Mouse (Mus musculus) neural tube, embryonic 11.5 days (tissue): ENCODE results near the gene Asb1. TPM values are rescaled to one million over a fixed set of nuclear protein-coding genes. Genes with fewer than 3 reads are reported as not detected.

Source experiments
- ATAC-seq: fragments of 200-750 bp; cut with Nextera tagmentation; 2 replicates; pipeline ENCODE4 v1.8.0; 2017; ENCODE audit warnings: moderate number of reproducible peaks, mild to moderate bottlenecking, moderate TSS enrichment, moderate library complexity; ENCODE audit not compliant: insufficient read depth, low FRiP score, low TSS enrichment
- DNase-seq: peaks from one replicate; pipeline ENCODE4 v3.0.0-alpha.2; 2015; ENCODE audit warnings: low spot score
- H3K27ac ChIP-seq: fragments of 300-500 bp; sonication (generic); 2 replicates; pipeline ENCODE4 v1.5.1; 2014; ENCODE audit warnings: low read depth, mild to moderate bottlenecking, low read length
- H3K27me3 ChIP-seq: fragments of 300-500 bp; sonication (generic); 2 replicates; pipeline ENCODE4 v1.6.1; 2014; ENCODE audit warnings: mild to moderate bottlenecking, low read length, mixed read lengths; ENCODE audit not compliant: control insufficient read depth, insufficient read depth
- H3K36me3 ChIP-seq: fragments of 300-500 bp; sonication (generic); 2 replicates; pipeline ENCODE4 v1.6.1; 2014; ENCODE audit warnings: mild to moderate bottlenecking, low read length, moderate library complexity, mixed read lengths; ENCODE audit not compliant: control insufficient read depth, insufficient read depth
- H3K4me1 ChIP-seq: fragments of 300-500 bp; sonication (generic); 2 replicates; pipeline ENCODE4 v1.6.1; 2014; ENCODE audit warnings: low read length, mixed read lengths; ENCODE audit not compliant: control insufficient read depth, insufficient read depth
- H3K4me2 ChIP-seq: fragments of 300-500 bp; sonication (generic); 2 replicates; pipeline ENCODE4 v1.6.1; 2014; ENCODE audit warnings: low read depth, mild to moderate bottlenecking, moderate library complexity
- H3K4me3 ChIP-seq: fragments of 300-500 bp; sonication (generic); 2 replicates; pipeline ENCODE4 v1.5.1; 2014; ENCODE audit warnings: low read depth, low read length
- H3K9ac ChIP-seq: fragments of 300-500 bp; sonication (generic); 2 replicates; pipeline ENCODE4 v1.6.1; 2014; ENCODE audit warnings: mild to moderate bottlenecking, low read length
- H3K9me3 ChIP-seq: fragments of 300-500 bp; sonication (generic); 2 replicates; pipeline ENCODE4 v1.6.1; 2016; ENCODE audit warnings: low read length; ENCODE audit not compliant: control insufficient read depth
- WGBS: fragments of 180-500 bp; shearing (Covaris S2); extraction: QIAGEN DNeasy Blood & Tissue Kit; methylation state at CpG from one replicate; pipeline ENCODE4 v1.1.7; 2014; 5-methylcytosine and 5-hydroxymethylcytosine counted together
- polyA plus RNA-seq: library from polyadenylated mRNA; unstranded; fragments of >200 nt; fragmentation: Nextera tagmentation; extraction: Ambion mirVana; gene quantifications from 2 replicates; pipeline ENCODE4 v1.2.1, GENCODE M21; 2014

Gene Asb1
- polyA plus RNA-seq, 1 experiment from 2014 or later: 16.7 TPM

- H3K27ac ChIP-seq: no peak overlapping the region
- WGBS: 87% methylated on average over 6 of the region's 6 CpGs
- no peaks in the 10 kb centered on the region for H3K27me3 ChIP-seq
- H3K4me3 ChIP-seq: no peak overlapping the region
- ATAC-seq (no peak), DNase-seq (no peak)
- H3K4me2 ChIP-seq: no peak overlapping the region
- no peaks in the 10 kb centered on the region for H3K36me3 ChIP-seq
- H3K9ac ChIP-seq: no peak overlapping the region
- no peaks in the 10 kb centered on the region for H3K9me3 ChIP-seq
- H3K4me1 ChIP-seq: no peaks in the 10 kb centered on the region
Observed at GRCm38 (mm10) chr1:91561226-91561625, 20.9 kb downstream of the Asb1 start.

GRCm38 (mm10) chr1:91562977-91563590, 22.7 kb downstream of the Asb1 start:
- ATAC-seq: no peak
- Histone ChIP-seq H3K4me3 (no peak overlapping the region), H3K9me3 (no peaks in the 10 kb centered on the region), H3K27ac (no peak overlapping the region), H3K4me2 (no peak overlapping the region), H3K4me1 (no peaks in the 10 kb centered on the region), H3K27me3 (no peaks in the 10 kb centered on the region), H3K36me3 (no peaks in the 10 kb centered on the region), H3K9ac (no peak overlapping the region)
- DNase-seq: no peak
- WGBS: 88% methylated on average over 4 of the region's 4 CpGs

- Histone ChIP-seq H3K4me3 (no peak overlapping the region), H3K36me3 (no peaks in the 10 kb centered on the region), H3K9ac (no peak overlapping the region), H3K27ac (no peak overlapping the region), H3K27me3 (no peaks in the 10 kb centered on the region), H3K4me2 (no peak overlapping the region), H3K4me1 (no peaks in the 10 kb centered on the region), H3K9me3 (no peaks in the 10 kb centered on the region)
- ATAC-seq (no peak), DNase-seq (no peak)
- WGBS: 79% methylated on average over 3 of the region's 3 CpGs
Observed at GRCm38 (mm10) chr1:91564004-91564403, 23.7 kb downstream of the Asb1 start.

GRCm38 (mm10) chr1:91564598-91564997, 24.3 kb downstream of the Asb1 start:
- no peaks in the 10 kb centered on the region for H3K9me3 ChIP-seq
- no peak for DNase-seq
- H3K4me2 ChIP-seq: no peak overlapping the region
- no peak overlapping the region for H3K4me3 ChIP-seq
- no peak overlapping the region for H3K9ac ChIP-seq
- 61% methylated on average over 6 of the region's 6 CpGs for WGBS
- no peaks in the 10 kb centered on the region for H3K27me3 ChIP-seq
- H3K36me3 ChIP-seq: no peaks in the 10 kb centered on the region
- no peaks in the 10 kb centered on the region for H3K4me1 ChIP-seq
- ATAC-seq: no peak
- H3K27ac ChIP-seq: no peak overlapping the region

GRCm38 (mm10) chr1:91567269-91567668, 26.9 kb downstream of the Asb1 start:
- Histone ChIP-seq H3K4me3 (no peak overlapping the region), H3K9me3 (no peaks in the 10 kb centered on the region), H3K27ac (no peak overlapping the region), H3K27me3 (no peaks in the 10 kb centered on the region), H3K4me1 (no peaks in the 10 kb centered on the region), H3K4me2 (no peak overlapping the region), H3K9ac (no peak overlapping the region), H3K36me3 (no peaks in the 10 kb centered on the region)
- WGBS: 86% methylated on average over 2 of the region's 2 CpGs
- DNase-seq (no peak), ATAC-seq (no peak)

GRCm38 (mm10) chr1:91572458-91572857, 32.1 kb downstream of the Asb1 start:
- Histone ChIP-seq H3K4me2 (no peak overlapping the region), H3K9me3 (no peaks in the 10 kb centered on the region)
- WGBS: 83% methylated on average over 10 of the region's 10 CpGs

GRCm38 (mm10) chr1:91574208-91574607, 33.9 kb downstream of the Asb1 start:
- Histone ChIP-seq H3K4me3 (no peak overlapping the region), H3K27me3 (no peaks in the 10 kb centered on the region), H3K4me1 (no peaks in the 10 kb centered on the region), H3K36me3 (no peaks in the 10 kb centered on the region), H3K4me2 (no peak overlapping the region), H3K27ac (no peak overlapping the region), H3K9me3 (no peaks in the 10 kb centered on the region), H3K9ac (no peak overlapping the region)
- DNase-seq: peak; percentile 29
- ATAC-seq: no peak
- WGBS: 74% methylated on average over 3 of the region's 3 CpGs

More at GRCm38 (mm10) chr1:91572458-91572857, 32.1 kb downstream of the Asb1 start:
- DNase-seq: no peak
- no peaks in the 10 kb centered on the region for H3K4me1 ChIP-seq
- H3K4me3 ChIP-seq: no peak overlapping the region
- H3K27me3 ChIP-seq: no peaks in the 10 kb centered on the region
- no peak overlapping the region for H3K27ac ChIP-seq
- no peak overlapping the region for H3K9ac ChIP-seq
- no peak for ATAC-seq
- H3K36me3 ChIP-seq: no peaks in the 10 kb centered on the region

- no peak for ATAC-seq
- Histone ChIP-seq H3K4me1 (no peaks in the 10 kb centered on the region), H3K4me2 (no peak overlapping the region), H3K4me3 (no peak overlapping the region), H3K9me3 (no peaks in the 10 kb centered on the region), H3K27me3 (no peaks in the 10 kb centered on the region), H3K9ac (no peak overlapping the region), H3K27ac (no peak overlapping the region), H3K36me3 (no peaks in the 10 kb centered on the region)
- WGBS: 84% methylated on average over 7 of the region's 7 CpGs
- no peak for DNase-seq
Observed at GRCm38 (mm10) chr1:91577883-91578517, 37.7 kb downstream of the Asb1 start.

- ATAC-seq (no peak), DNase-seq (no peak)
- Histone ChIP-seq H3K9ac (no peak overlapping the region), H3K4me2 (no peak overlapping the region), H3K4me3 (no peak overlapping the region), H3K4me1 (no peaks in the 10 kb centered on the region; the same call in 1 of the 2 replicates), H3K27ac (no peak overlapping the region), H3K9me3 (no peaks in the 10 kb centered on the region), H3K36me3 (no peaks in the 10 kb centered on the region), H3K27me3 (no peaks in the 10 kb centered on the region)
- WGBS: 87% methylated on average over 2 of the region's 2 CpGs
Observed at GRCm38 (mm10) chr1:91580503-91580902, 40.2 kb downstream of the Asb1 start.
